Mouse (Mus musculus): Measurements from ENCODE around the gene Ube4b. TPM values are rescaled to one million over a fixed set of nuclear protein-coding genes. Genes with fewer than 3 reads are reported as not detected.
A peak's percentile ranks its signal among the peaks of the same experiment; 100 is the strongest.

The Ube4b gene
- total RNA-seq, 1 experiment from 2014 or later = 37.1 TPM

DNA sequence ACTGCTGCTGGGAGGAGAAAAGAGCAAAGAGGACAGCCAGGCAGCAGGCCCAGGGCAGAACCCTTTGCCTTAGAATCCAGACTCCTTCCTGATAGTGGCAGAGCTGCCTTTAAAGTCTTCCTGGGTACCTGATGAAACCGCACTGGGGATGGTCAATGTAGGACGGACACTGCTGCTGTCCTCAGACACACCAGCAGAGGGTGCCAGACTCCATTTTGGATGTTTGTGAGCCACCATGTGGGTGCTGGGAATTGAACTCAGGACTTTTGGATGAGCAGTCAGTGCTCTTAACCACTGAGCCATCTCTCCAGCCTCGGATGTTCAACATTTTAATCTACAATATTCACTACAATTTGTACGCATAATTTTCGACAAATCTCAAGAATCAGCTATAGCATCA, 96.1 kb downstream of the Ube4b start:
- no peak for ATAC-seq (replicated peaks in 1 of 2; ENCODE audit: insufficient read depth in 1 of 2, low FRiP score in 2 of 2, low TSS enrichment in 1 of 2, low read depth in 1 of 2, poor library complexity in 2 of 2, severe bottlenecking in 2 of 2)

DNA sequence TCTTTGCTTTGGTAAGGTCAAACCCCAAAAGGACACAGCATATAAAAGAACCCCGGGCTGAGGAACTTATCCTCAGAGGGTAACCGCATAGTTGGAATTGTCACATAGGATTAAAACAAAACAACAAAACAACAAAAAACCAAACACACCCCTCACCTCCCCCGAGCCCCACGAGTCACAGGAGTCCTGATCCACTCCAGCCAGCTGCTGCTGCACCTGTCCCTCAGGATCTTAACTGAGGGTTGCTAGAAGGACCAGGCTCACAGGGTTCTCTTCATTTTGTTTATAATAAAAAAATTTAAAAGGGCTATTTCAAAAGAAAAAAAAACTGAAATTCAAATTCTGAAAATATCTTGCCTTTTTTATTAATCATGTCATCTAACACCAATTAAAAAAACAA, 97.8 kb downstream of the Ube4b start:
- ATAC-seq (replicated peaks in 1 of 2; ENCODE audit: insufficient read depth in 1 of 2, low FRiP score in 2 of 2, low TSS enrichment in 1 of 2, low read depth in 1 of 2, poor library complexity in 2 of 2, severe bottlenecking in 2 of 2) = no peak

DNA sequence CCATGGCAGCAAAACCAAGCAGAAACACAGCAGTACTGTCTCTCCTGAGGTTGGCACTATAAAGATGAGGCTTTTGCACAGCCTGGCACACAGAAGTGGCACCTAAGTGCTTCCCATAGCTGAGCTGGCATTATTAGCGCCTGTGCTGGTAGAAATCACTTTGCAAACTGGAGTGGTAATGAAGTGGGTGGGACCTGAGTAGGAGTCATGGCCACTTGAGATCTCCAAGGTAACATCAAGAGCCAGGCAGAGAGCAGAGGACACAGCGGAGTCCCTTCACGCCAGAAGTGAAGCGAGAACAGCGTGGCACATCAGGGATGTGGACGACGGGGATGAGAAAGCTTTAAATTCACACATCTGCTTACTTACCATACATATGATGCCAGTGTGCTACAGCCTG, 99.3 kb downstream of the Ube4b start:
- no peak for ATAC-seq (replicated peaks in 1 of 2; ENCODE audit: insufficient read depth in 1 of 2, low FRiP score in 2 of 2, low TSS enrichment in 1 of 2, low read depth in 1 of 2, poor library complexity in 2 of 2, severe bottlenecking in 2 of 2)

DNA sequence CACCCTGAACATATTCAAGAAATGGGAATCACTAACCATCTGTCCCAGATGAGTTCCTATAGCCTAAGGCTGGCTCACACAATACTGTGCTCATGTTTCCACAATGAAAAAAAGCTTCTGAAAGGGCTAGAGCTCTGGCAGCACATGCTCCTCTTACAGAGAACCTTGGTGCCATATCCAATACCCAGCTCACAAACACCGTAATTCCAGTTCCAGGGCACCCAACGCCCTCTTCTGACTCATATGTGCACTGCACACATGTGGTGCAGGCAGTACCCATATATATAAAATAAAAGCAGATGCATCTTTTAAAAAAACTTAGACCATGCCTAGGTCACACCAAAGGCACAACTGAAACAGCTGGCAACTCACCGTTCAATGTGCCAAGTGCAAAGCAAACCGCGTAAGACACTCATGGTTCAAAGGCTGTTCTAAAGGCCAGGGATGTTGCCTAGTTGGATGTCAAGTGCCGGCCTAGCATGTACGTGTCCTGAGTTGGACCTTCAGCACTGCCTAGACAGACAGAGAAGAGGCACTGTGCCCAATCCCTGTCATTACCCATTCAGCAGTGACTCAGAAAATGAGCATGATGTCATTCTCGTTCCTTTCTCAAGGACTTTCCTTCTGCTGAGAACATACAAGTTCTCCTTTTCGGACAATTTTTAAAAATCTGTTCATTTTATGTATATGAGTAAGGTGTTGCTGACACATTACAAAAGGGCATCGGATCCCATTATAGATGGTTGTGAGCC, 101.0 kb downstream of the Ube4b start:
- ATAC-seq (replicated peaks in 1 of 2; ENCODE audit: insufficient read depth in 1 of 2, low FRiP score in 2 of 2, low TSS enrichment in 1 of 2, low read depth in 1 of 2, poor library complexity in 2 of 2, severe bottlenecking in 2 of 2) = no peak

DNA sequence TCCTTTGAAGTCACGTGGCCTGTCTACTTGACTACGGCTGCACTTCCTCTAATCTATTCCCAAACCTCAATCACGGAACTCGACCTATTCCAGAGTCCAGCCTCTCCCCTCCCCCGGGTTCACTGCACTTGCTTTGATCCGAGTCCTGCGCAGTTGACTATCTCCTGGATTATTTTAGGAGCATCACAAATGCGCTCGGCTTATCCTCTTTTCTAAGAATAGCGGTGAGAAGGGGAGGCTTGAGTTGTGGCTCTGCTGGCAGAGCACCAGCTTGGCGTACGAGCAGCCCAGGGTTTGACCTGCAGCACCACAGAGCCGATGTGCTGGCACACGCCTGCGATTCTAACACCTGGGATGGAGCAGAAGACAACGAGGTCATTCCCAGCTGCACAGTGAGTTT, 102.8 kb downstream of the Ube4b start:
- ATAC-seq (replicated peaks in 1 of 2; ENCODE audit: insufficient read depth in 1 of 2, low FRiP score in 2 of 2, low TSS enrichment in 1 of 2, low read depth in 1 of 2, poor library complexity in 2 of 2, severe bottlenecking in 2 of 2) = no peak

DNA sequence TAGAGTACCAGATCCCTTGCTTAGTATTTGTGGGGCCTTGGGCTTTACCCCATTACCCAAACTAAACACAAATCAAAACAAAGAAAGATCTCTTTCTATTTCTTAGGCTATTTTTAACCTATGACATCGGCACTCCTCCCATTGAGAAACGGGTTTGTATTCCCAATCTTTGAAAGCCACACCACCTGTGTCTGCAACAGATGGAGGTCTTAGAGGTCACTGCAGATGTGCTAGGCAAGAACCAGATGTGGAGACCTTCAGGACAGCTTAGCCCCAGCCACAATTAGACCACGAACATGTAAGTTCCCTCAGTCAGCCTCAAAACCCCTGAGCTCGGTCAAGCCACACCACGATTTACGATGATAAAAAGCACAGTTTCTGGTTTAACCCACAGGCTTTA, 103.8 kb downstream of the Ube4b start:
- no peak for ATAC-seq (replicated peaks in 1 of 2; ENCODE audit: insufficient read depth in 1 of 2, low FRiP score in 2 of 2, low TSS enrichment in 1 of 2, low read depth in 1 of 2, poor library complexity in 2 of 2, severe bottlenecking in 2 of 2)

DNA sequence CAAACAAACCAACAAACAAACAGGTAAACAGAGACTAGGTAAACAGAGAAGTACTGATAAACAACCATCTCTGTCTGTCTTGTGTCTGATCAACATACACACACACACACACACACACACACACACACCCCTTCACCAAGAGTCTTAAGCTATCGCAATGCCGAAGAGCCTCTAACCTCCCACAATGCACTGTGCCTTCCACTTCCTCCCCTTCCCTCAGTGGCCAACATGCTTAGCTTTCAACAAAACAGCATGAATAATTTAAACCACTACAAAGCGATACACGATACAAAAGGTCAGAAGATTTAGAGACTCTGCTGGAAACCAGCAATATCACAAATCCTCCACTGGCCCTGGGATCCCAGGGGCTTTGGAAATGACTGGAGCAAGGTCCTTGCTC, 104.3 kb downstream of the Ube4b start:
- ATAC-seq (replicated peaks in 1 of 2; ENCODE audit: insufficient read depth in 1 of 2, low FRiP score in 2 of 2, low TSS enrichment in 1 of 2, low read depth in 1 of 2, poor library complexity in 2 of 2, severe bottlenecking in 2 of 2) = no peak

DNA sequence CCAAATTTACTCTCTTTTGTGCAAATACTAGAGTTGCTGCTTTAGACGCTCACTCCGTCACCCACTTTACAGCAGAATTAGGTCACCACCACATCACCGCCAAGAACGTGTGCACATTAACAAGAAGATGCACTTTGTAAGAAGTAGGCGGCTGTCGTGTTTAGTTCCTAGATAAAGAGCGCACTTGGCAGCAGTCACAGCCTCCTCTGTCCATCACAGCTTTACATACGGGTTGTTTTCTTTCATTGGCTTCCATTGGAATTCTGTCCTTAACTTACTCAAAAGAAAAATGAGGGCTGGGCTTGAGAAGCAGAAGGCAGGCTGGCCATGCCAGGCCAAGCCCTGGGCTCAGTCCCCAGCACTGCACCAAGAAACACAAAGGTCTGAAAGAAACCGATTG, 107.5 kb downstream of the Ube4b start:
- no peak for ATAC-seq (replicated peaks in 1 of 2; ENCODE audit: insufficient read depth in 1 of 2, low FRiP score in 2 of 2, low TSS enrichment in 1 of 2, low read depth in 1 of 2, poor library complexity in 2 of 2, severe bottlenecking in 2 of 2)

DNA sequence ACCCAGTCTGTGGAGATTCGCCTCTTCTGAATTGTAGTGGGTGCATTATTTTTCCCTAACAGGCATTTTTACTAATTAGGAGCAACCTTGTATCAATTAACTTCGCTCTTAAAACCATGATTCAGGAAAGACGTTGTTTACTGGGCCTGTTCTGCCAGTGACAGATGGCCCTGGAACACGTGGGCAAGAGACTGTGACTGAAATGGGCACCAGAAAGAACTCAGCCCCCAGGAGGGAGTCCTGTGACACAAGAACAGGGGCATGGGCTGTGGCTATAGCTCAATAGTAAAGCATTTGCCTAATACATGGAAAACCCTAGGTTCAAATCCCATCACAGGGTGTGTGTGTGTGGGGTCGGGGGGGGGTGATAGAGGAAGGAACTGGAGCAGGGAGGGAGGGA, 109.2 kb downstream of the Ube4b start:
- ATAC-seq (replicated peaks in 1 of 2; ENCODE audit: insufficient read depth in 1 of 2, low FRiP score in 2 of 2, low TSS enrichment in 1 of 2, low read depth in 1 of 2, poor library complexity in 2 of 2, severe bottlenecking in 2 of 2) = no peak

DNA sequence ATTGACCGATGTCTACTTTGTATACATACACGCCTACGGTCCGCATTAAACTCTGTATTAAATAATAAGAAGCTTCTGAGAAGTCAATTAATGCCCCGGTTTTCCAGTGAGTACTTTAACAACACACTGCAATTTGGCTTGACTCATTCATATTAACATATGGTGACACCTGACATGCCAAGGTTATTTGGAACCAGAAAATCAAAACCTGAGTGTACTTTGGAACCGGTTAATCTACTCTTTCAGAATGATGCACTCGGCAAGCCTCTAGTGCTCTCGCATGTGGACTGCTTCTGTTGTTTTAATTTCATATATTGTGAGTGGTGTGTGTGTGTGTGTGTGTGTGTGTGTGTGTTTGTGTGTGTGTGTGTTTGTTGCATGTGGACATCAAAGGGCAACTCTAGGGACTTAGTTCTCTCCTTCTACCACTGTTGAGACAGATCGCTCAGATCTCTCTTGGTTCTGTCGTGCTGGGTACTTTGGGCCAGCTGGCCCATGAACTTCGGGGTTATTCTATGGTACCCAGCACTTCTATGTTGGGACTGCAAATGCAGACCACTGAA, 112.2 kb downstream of the Ube4b start:
- no peak for ATAC-seq (replicated peaks in 1 of 2; ENCODE audit: insufficient read depth in 1 of 2, low FRiP score in 2 of 2, low TSS enrichment in 1 of 2, low read depth in 1 of 2, poor library complexity in 2 of 2, severe bottlenecking in 2 of 2)

DNA sequence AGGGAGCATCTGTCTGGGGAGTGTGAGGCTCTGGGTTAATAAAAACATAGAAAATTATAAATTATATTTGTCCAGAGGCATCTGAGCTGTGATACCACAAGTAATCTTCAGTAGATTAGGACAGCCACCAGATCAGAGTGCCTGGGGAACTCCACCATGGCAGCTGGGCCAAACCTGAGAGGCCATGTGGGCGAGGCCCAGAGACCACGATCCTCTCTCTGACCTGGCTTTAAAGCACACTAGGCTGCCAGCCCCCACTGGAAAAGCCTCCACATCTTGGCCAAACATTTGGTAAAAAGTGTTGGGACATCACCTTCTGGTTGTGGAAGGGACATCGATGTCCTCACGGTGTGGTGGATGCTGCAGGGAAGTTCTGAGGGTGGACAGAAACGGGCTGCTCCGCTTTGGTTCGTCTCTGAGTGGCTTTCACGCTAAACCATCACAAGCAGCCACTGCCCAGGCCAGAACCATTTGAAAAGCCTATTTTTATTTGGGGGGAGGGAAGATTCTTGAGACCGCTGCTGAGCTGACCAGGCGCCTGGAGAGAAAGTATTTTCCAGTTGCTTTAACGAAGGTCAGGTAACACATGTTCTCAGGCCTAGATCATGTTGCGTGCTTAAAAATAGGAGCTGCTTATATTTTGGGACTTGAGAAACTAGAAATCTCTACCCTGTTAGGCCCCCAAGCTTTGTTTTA, 112.8 kb downstream of the Ube4b start:
- no peak for ATAC-seq (replicated peaks in 1 of 2; ENCODE audit: insufficient read depth in 1 of 2, low FRiP score in 2 of 2, low TSS enrichment in 1 of 2, low read depth in 1 of 2, poor library complexity in 2 of 2, severe bottlenecking in 2 of 2)

DNA sequence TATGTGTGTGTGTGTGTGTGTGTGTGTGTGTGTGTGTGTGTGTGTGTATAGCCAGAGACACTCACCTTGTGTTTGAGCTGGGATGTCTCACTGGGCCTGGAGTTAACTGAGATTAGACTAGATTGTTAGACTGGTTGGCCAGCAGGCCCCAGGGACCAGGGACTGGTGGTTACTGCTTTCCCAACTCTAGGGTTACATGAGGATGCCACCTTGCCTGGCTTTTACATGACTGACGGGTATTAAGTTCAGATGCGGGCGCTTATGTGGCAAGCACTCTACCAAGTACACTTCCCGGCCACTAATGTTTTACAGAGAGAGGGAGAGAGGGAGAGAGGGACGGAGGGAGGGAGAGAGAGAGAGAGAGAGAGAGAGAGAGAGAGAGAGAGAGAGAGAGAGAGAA, 114.6 kb downstream of the Ube4b start:
- no peak for ATAC-seq (replicated peaks in 1 of 2; ENCODE audit: insufficient read depth in 1 of 2, low FRiP score in 2 of 2, low TSS enrichment in 1 of 2, low read depth in 1 of 2, poor library complexity in 2 of 2, severe bottlenecking in 2 of 2)

DNA sequence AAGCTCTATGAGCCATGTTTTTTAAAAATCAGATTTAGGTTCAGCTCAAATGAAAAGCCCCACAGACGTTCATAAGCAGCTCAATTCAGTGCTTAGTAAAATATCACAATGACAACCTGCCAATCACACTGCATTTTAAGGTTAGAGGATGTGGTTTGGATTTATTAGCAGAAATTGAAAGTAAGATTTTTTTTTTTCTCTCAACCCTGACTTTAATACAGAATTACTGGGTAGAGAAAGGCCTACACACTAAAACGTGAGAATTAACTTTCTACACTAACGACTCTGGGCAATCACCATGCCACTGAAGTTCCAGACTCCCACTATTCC, 118.1 kb downstream of the Ube4b start:
- no peak for ATAC-seq (replicated peaks in 1 of 2; ENCODE audit: insufficient read depth in 1 of 2, low FRiP score in 2 of 2, low TSS enrichment in 1 of 2, low read depth in 1 of 2, poor library complexity in 2 of 2, severe bottlenecking in 2 of 2)

DNA sequence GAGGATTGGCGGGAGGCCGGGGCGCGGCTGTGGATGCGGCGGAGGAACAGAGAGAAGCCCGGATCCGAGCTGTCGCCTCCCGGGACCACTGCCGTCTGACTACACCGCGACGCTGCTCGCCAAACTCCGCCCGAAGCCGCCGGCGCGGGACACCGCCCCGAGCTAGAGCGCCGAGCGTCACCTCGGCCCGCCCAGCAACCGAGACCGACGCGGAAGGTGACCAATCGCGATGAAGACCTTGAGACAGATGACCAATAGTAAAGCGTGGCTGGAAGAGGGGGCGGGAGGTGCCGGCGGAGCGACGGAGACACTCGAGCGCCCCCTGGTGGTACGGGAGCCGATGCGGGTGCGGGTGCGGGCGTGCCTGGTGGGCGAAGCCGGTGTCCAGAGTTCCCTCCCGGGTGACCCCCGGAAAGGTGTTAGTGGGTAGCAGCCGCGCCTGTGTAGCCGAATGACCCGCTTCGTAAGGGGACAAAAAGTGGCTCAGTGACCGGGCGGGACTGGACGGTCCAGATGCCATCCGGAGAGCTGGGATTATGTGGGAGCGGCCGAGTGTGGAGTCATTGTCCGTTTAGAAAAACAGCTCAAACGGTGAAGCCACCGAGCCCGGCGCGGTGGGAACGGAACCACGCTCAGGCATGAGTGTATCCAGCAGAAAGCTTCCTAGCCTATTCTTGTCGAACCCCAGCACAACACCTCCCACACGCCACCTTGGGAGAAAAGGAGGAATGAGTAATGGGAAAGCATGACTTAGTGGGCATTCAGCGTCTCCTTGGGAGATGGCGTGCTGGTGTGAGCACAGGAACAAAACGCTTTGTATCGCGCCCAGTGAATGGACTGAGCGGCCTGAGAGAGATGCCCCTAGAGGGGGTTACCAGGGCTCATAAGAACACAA, 118.7 kb downstream of the Ube4b start, which contains the start of gene Kif1b:
Kif1b (minus strand) TSS at position 98 of the 895 bp plus-strand sequence.
- ATAC-seq (replicated peaks in 1 of 2; ENCODE audit: insufficient read depth in 1 of 2, low FRiP score in 2 of 2, low TSS enrichment in 1 of 2, low read depth in 1 of 2, poor library complexity in 2 of 2, severe bottlenecking in 2 of 2) = peak; percentile 95 to 99

DNA sequence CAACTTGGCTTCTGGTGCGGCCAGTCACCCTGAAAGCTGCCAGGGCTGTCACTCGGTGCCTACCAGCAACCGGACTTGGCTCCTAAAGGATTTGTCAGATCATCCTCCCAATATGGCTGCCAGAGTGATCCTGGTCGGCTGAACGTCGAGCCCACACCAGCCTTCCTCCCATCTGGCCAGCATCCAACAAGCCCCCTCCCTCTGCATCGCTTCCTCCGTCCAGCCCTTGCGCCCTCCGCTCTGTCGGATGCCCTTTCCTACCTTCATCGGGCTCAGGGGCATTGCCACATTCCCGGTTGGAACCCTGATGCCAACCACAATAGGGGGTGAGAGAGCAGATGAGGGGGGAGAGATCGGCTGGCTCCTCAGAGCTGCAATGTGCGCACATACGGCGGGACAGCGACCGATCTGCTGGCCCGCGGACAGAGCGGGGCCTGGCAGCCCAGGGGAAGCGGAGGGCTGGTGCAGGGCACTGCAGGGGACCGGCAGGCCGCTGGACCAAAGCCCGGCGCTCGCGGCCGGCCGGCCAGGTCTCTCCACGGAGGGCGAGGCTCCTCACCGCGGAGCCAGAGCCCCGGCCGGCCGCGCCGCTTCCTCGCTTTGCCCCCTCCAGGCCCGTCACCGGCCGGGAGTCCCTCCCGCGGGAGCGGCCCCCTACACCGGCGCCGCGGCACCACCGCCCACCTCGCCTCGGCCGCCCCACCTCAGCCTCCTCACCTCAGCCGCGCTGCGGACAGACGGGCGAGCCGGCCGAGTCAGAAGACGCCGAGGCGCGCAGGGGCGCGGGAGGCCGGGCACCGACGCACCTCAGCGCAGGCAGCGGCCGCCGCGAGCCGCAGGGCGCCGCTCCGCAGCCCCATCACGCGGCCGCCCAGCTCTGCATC, 119.6 kb downstream of the Ube4b start:
- no peak for ATAC-seq (replicated peaks in 1 of 2; ENCODE audit: insufficient read depth in 1 of 2, low FRiP score in 2 of 2, low TSS enrichment in 1 of 2, low read depth in 1 of 2, poor library complexity in 2 of 2, severe bottlenecking in 2 of 2)

DNA sequence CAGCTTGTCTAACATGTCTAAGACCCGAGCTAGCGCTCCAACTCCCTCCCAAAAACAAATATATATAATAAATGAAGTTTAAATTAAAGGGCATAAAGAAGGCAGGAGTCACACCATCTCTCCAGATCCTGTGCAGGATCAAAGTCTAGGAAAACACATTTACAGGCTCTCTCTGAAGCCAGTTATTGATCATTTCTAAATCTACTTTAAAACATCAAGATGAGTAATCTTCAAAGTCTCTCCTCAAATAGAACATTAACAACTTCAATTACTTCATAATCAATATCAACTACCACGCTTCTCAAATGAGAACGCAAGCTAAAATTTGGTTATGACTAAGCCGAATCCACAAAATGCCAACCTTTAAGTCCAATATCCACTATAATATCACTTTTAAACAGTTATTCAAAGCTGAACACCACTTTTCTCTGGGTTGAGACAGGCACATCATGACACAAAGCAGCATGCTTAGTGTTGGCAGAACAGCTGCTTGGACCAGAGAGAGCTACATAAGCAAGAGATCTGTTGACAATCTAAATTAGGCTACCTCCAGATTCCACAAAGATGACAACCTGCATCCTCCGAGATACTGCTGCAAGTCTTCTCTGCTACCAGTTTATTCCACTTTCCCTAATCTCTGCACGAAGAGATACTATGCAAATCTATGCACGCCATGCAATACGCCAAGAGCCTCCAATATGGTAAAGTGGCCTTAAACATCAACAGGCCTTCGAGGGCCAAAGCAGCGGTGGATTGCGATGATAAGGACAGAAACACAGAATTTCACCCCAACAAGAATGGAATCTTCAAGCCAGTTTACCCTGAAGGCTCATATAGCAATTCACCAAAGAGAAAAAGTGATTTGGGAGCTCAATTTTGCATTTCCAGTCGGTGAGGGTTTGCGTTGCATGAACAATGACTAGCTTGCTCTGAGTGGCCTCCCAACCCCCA, 120.5 kb downstream of the Ube4b start:
- no peak for ATAC-seq (replicated peaks in 1 of 2; ENCODE audit: insufficient read depth in 1 of 2, low FRiP score in 2 of 2, low TSS enrichment in 1 of 2, low read depth in 1 of 2, poor library complexity in 2 of 2, severe bottlenecking in 2 of 2)
